Mouse (Mus musculus): ENCODE data around the gene Tmem82. TPM values are rescaled to one million over a fixed set of nuclear protein-coding genes. Genes with fewer than 3 reads are reported as not detected.

Gene Tmem82
- polyA plus RNA-seq, 1 experiment from 2014 or later = 0.99 TPM

- Histone ChIP-seq H3K36me3 (ENCODE audit: control insufficient read depth, insufficient read depth, low read length) (peaks cover 10% of the 10 kb centered on the region), H3K4me1 (replicated peaks; ENCODE audit: control insufficient read depth, insufficient read depth, low read length) (peaks cover 27% of the 10 kb centered on the region), H3K4me2 (ENCODE audit: low read depth, low read length) (peak overlapping the region; percentile 90), H3K4me3 (ENCODE audit: low read length) (peak overlapping the region; percentile 74), H3K27ac (ENCODE audit: low read length) (peak overlapping the region; percentile 93), H3K27me3 (ENCODE audit: control insufficient read depth, insufficient read depth, low read depth, low read length) (no peaks in the 10 kb centered on the region), H3K9ac (ENCODE audit: low read length) (peak overlapping the region; percentile 86), H3K9me3 (ENCODE audit: control insufficient read depth, low read length) (no peaks in the 10 kb centered on the region)
- ATAC-seq (ENCODE audit: low read depth) = no peak
- 2% methylated on average over 9 of the region's 9 CpGs for WGBS
Observed at GRCm38 (mm10) chr4:141598894-141599250, 19.6 kb downstream of the Tmem82 start.

DNA sequence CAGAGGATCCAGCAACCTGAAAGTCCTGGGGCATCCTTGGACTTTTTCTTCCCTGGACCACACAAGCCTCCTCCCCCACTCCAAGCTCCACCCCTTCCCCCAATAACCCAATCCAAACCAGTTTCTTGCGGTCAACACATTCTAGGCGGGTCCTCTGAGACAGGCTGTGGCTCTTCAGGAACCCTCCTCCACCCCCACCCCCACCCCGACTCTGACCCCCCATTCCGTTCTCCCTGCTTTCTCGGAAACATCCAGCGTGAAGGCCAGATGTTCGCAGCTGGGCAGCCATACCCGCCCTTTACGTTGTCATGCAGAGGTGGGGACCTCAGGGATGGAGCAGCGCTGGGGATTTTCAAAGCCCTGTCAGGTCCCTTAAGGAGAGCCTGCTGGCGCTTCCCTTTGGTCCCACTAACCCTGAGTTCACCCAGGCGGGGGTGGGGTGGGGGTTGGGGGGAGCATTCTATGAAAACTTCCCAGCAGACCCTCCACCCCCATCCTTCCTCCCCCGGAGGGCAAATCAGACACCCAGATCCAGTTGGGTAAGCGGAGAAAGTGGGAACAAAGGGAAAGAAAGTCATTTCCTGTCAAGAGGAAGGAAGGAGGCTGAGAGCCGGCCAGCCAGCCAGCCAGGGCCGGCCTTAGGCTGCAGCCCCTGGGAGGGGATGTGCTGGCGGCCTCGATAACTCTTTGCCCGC is 20.1 kb downstream of the Tmem82 start:
- Histone ChIP-seq H3K36me3 (ENCODE audit: control insufficient read depth, insufficient read depth, low read length) (peaks cover 10% of the 10 kb centered on the region), H3K4me3 (ENCODE audit: low read length) (peak overlapping the region; percentile 74), H3K9me3 (ENCODE audit: control insufficient read depth, low read length) (no peaks in the 10 kb centered on the region), H3K4me2 (ENCODE audit: low read depth, low read length) (peak overlapping the region; percentile 90), H3K4me1 (replicated peaks; ENCODE audit: control insufficient read depth, insufficient read depth, low read length) (peaks cover 23% of the 10 kb centered on the region), H3K9ac (ENCODE audit: low read length) (peak overlapping the region; percentile 86), H3K27me3 (ENCODE audit: control insufficient read depth, insufficient read depth, low read depth, low read length) (no peaks in the 10 kb centered on the region), H3K27ac (ENCODE audit: low read length) (peak overlapping the region; percentile 93)
- peak; percentile 82 for ATAC-seq (ENCODE audit: low read depth)
- 1% methylated on average over 19 of the region's 19 CpGs for WGBS

- WGBS = 80% methylated on average over 8 of the region's 8 CpGs
- H3K9ac ChIP-seq (ENCODE audit: low read length) = peak overlapping the region; percentile 4; the same call in 1 of the 2 replicates
- H3K4me1 ChIP-seq (replicated peaks; ENCODE audit: control insufficient read depth, insufficient read depth, low read length) = peaks cover 18% of the 10 kb centered on the region
- no peaks in the 10 kb centered on the region for H3K27me3 ChIP-seq (ENCODE audit: control insufficient read depth, insufficient read depth, low read depth, low read length)
- H3K4me3 ChIP-seq (ENCODE audit: low read length) = no peak overlapping the region
- ATAC-seq (ENCODE audit: low read depth) = no peak
- H3K27ac ChIP-seq (ENCODE audit: low read length) = no peak overlapping the region
- H3K4me2 ChIP-seq (ENCODE audit: low read depth, low read length) = no peak overlapping the region
- H3K36me3 ChIP-seq (ENCODE audit: control insufficient read depth, insufficient read depth, low read length) = peaks cover 20% of the 10 kb centered on the region
- no peaks in the 10 kb centered on the region for H3K9me3 ChIP-seq (ENCODE audit: control insufficient read depth, low read length)
Observed at GRCm38 (mm10) chr4:141596700-141597328, 21.6 kb downstream of the Tmem82 start.

- ATAC-seq (ENCODE audit: low read depth) = no peak
- WGBS = 64% methylated on average over 9 of the region's 9 CpGs
Observed at GRCm38 (mm10) chr4:141595605-141596268, 22.7 kb downstream of the Tmem82 start.

GRCm38 (mm10) chr4:141595138-141595537 is 23.3 kb downstream of the Tmem82 start:
- Histone ChIP-seq H3K36me3 (ENCODE audit: control insufficient read depth, insufficient read depth, low read length) (peaks cover 26% of the 10 kb centered on the region), H3K4me1 (replicated peaks; ENCODE audit: control insufficient read depth, insufficient read depth, low read length) (peaks cover 11% of the 10 kb centered on the region), H3K9me3 (ENCODE audit: control insufficient read depth, low read length) (no peaks in the 10 kb centered on the region), H3K4me3 (ENCODE audit: low read length) (no peak overlapping the region), H3K9ac (ENCODE audit: low read length) (no peak overlapping the region), H3K27me3 (ENCODE audit: control insufficient read depth, insufficient read depth, low read depth, low read length) (no peaks in the 10 kb centered on the region), H3K4me2 (ENCODE audit: low read depth, low read length) (no peak overlapping the region), H3K27ac (ENCODE audit: low read length) (no peak overlapping the region)
- 87% methylated on average over 11 of the region's 11 CpGs for WGBS
- no peak for ATAC-seq (ENCODE audit: low read depth)

More at GRCm38 (mm10) chr4:141595605-141596268, 22.7 kb downstream of the Tmem82 start:
- Histone ChIP-seq H3K9me3 (ENCODE audit: control insufficient read depth, low read length) (no peaks in the 10 kb centered on the region), H3K4me2 (ENCODE audit: low read depth, low read length) (no peak overlapping the region), H3K4me3 (ENCODE audit: low read length) (no peak overlapping the region), H3K27ac (ENCODE audit: low read length) (no peak overlapping the region), H3K27me3 (ENCODE audit: control insufficient read depth, insufficient read depth, low read depth, low read length) (no peaks in the 10 kb centered on the region), H3K9ac (ENCODE audit: low read length) (no peak overlapping the region), H3K4me1 (replicated peaks; ENCODE audit: control insufficient read depth, insufficient read depth, low read length) (peaks cover 15% of the 10 kb centered on the region), H3K36me3 (ENCODE audit: control insufficient read depth, insufficient read depth, low read length) (peaks cover 24% of the 10 kb centered on the region)

DNA sequence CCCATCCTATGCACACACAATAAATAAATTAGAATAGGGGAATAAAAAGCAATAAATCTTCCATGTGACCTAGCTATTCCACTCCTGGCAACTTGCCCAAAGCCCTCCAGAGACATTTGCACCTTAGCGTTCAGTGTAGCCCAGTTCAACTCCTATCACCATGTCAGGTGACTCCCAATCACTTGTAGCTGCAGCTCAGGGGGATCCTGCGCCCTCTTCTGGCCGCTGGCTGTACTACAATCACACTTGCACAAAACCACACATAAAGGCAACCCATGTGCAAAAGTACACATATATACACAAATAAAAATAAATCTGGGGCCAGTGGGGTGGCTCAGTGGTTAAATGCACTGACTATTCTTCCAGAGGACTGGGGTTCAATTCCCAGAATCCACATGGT is 26.9 kb downstream of the Tmem82 start:
- Histone ChIP-seq H3K4me1 (replicated peaks; ENCODE audit: control insufficient read depth, insufficient read depth, low read length) (no peaks in the 10 kb centered on the region), H3K9me3 (ENCODE audit: control insufficient read depth, low read length) (no peaks in the 10 kb centered on the region), H3K27me3 (ENCODE audit: control insufficient read depth, insufficient read depth, low read depth, low read length) (no peaks in the 10 kb centered on the region), H3K27ac (ENCODE audit: low read length) (no peak overlapping the region), H3K36me3 (ENCODE audit: control insufficient read depth, insufficient read depth, low read length) (peaks cover 39% of the 10 kb centered on the region), H3K4me2 (ENCODE audit: low read depth, low read length) (no peak overlapping the region), H3K4me3 (ENCODE audit: low read length) (no peak overlapping the region), H3K9ac (ENCODE audit: low read length) (no peak overlapping the region)
- ATAC-seq (ENCODE audit: low read depth) = no peak
- WGBS = 19% methylated on average over 3 of the region's 3 CpGs

DNA sequence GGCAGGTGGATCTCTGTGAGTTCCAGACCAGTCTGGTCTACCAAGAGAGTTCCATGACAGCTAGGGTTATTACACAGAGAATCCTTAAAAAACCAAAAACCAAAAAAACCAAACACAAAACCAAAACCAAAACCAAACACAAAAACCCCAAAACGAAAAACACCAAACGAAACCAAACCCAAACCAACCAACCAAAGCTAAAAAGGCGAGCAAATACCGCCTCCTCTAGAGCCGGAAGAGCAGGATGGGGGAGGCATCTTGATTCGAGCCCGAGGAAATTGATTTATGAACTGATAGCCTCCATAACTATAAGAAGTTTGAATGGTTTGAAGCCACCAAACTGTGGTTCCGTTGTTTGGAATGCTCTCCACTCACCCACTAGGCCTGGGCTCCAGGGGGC is 34.5 kb downstream of the Tmem82 start:
- Histone ChIP-seq H3K4me3 (ENCODE audit: low read length) (no peak overlapping the region), H3K27ac (ENCODE audit: low read length) (no peak overlapping the region), H3K4me1 (replicated peaks; ENCODE audit: control insufficient read depth, insufficient read depth, low read length) (no peaks in the 10 kb centered on the region), H3K27me3 (ENCODE audit: control insufficient read depth, insufficient read depth, low read depth, low read length) (no peaks in the 10 kb centered on the region), H3K36me3 (ENCODE audit: control insufficient read depth, insufficient read depth, low read length) (peaks cover 49% of the 10 kb centered on the region), H3K9me3 (ENCODE audit: control insufficient read depth, low read length) (no peaks in the 10 kb centered on the region), H3K4me2 (ENCODE audit: low read depth, low read length) (no peak overlapping the region), H3K9ac (ENCODE audit: low read length) (no peak overlapping the region)
- WGBS = 88% methylated on average over 8 of the region's 8 CpGs
- no peak for ATAC-seq (ENCODE audit: low read depth)

GRCm38 (mm10) chr4:141581051-141581450 is 37.4 kb downstream of the Tmem82 start:
- no peak overlapping the region for H3K9ac ChIP-seq (ENCODE audit: low read length)
- peaks cover 63% of the 10 kb centered on the region for H3K36me3 ChIP-seq (ENCODE audit: control insufficient read depth, insufficient read depth, low read length)
- H3K27ac ChIP-seq (ENCODE audit: low read length) = no peak overlapping the region
- H3K4me3 ChIP-seq (ENCODE audit: low read length) = no peak overlapping the region
- 90% methylated on average over 13 of the region's 13 CpGs for WGBS
- H3K4me1 ChIP-seq (replicated peaks; ENCODE audit: control insufficient read depth, insufficient read depth, low read length) = no peaks in the 10 kb centered on the region
- no peaks in the 10 kb centered on the region for H3K27me3 ChIP-seq (ENCODE audit: control insufficient read depth, insufficient read depth, low read depth, low read length)
- peaks cover 2% of the 10 kb centered on the region; the same call in 1 of the 2 replicates for H3K9me3 ChIP-seq (ENCODE audit: control insufficient read depth, low read length)
- ATAC-seq (ENCODE audit: low read depth) = no peak
- no peak overlapping the region for H3K4me2 ChIP-seq (ENCODE audit: low read depth, low read length)

DNA sequence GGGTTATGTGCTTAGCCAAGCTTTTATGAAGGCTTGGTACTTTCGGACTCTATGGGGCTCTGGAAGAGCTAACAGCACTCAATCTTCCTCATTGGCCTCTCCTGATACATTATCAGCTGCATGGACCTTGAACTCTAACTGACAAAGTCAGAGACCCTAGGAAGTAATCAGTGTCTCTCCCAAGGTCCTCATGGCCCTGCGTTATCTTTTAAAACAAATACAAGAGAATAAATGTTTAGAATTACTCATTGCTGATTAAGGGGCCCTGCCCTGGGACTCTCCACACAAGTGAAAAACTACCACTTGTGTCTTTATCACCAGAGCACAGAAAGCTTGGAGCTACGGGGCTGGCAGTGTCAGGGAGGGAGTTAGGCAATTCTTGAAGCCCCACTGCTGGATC is 39.6 kb downstream of the Tmem82 start:
- H3K4me3 ChIP-seq (ENCODE audit: low read length) = no peak overlapping the region
- 11% methylated on average over 3 of the region's 3 CpGs for WGBS
- H3K9ac ChIP-seq (ENCODE audit: low read length) = no peak overlapping the region
- no peaks in the 10 kb centered on the region for H3K27me3 ChIP-seq (ENCODE audit: control insufficient read depth, insufficient read depth, low read depth, low read length)
- no peak for ATAC-seq (ENCODE audit: low read depth)
- H3K9me3 ChIP-seq (ENCODE audit: control insufficient read depth, low read length) = peaks cover 2% of the 10 kb centered on the region; the same call in 1 of the 2 replicates
- H3K36me3 ChIP-seq (ENCODE audit: control insufficient read depth, insufficient read depth, low read length) = peaks cover 53% of the 10 kb centered on the region
- H3K4me1 ChIP-seq (replicated peaks; ENCODE audit: control insufficient read depth, insufficient read depth, low read length) = peaks cover 9% of the 10 kb centered on the region
- no peak overlapping the region for H3K4me2 ChIP-seq (ENCODE audit: low read depth, low read length)
- H3K27ac ChIP-seq (ENCODE audit: low read length) = 0 out of 2 replicates have a peak overlapping the region, but pooled peaks have one; percentile 10

Measured in lung, embryonic 16.5 days (tissue).